Mouse (Mus musculus) heart, adult 9 months (tissue): ENCODE results near the gene Keap1.
A peak's percentile ranks its signal among the peaks of the same experiment; 100 is the strongest.
"Not testable (repeated sequence)": the region's sequence is repeated elsewhere in the genome, so short reads cannot be mapped to it uniquely, and the experiment has no call there.

ENCODE experiments used
- DNase-seq, 2 experiments: peaks; one replicate each; pipeline ENCODE4 v3.0.0; 2022; ENCODE audit warnings: low spot score in 2 of 2

The Keap1 gene

GRCm38 (mm10) chr9:21233366-21233765, 5.8 kb downstream of the Keap1 start:
- no peak for DNase-seq

GRCm38 (mm10) chr9:21232867-21233266, 6.3 kb downstream of the Keap1 start:
- DNase-seq, result no peak

GRCm38 (mm10) chr9:21231551-21231950, 7.6 kb downstream of the Keap1 start:
- DNase-seq, result no peak

GRCm38 (mm10) chr9:21227342-21227741, 11.8 kb downstream of the Keap1 start:
- no peak for DNase-seq

GRCm38 (mm10) chr9:21225415-21225758, 13.8 kb downstream of the Keap1 start:
- no peak for DNase-seq

- DNase-seq, result no peak
These were observed 14.4 kb downstream of the Keap1 start for GRCm38 (mm10) chr9:21224576-21225414.

- DNase-seq, result no peak
These were observed 15.3 kb downstream of the Keap1 start for GRCm38 (mm10) chr9:21223906-21224305.

- not testable (repeated sequence) for DNase-seq
These were observed 15.7 kb downstream of the Keap1 start for GRCm38 (mm10) chr9:21223490-21223889.

GRCm38 (mm10) chr9:21221383-21221929, 17.7 kb downstream of the Keap1 start:
- DNase-seq, result peak in 1 of 2 experiments; percentile 51

GRCm38 (mm10) chr9:21220490-21221382, 18.4 kb downstream of the Keap1 start:
- peak; percentile 92 for DNase-seq

GRCm38 (mm10) chr9:21219820-21220219, 19.3 kb downstream of the Keap1 start:
- DNase-seq, result no peak

- no peak for DNase-seq
These were observed 22.9 kb downstream of the Keap1 start for GRCm38 (mm10) chr9:21216050-21216841.

- DNase-seq, result no peak
These were observed 25.5 kb downstream of the Keap1 start for GRCm38 (mm10) chr9:21213617-21214190.

- DNase-seq, result no peak
These were observed 27.5 kb downstream of the Keap1 start for GRCm38 (mm10) chr9:21211624-21212023.

GRCm38 (mm10) chr9:21210821-21211220, 28.3 kb downstream of the Keap1 start:
- no peak for DNase-seq

- DNase-seq, result no peak
These were observed 30.5 kb downstream of the Keap1 start for GRCm38 (mm10) chr9:21208626-21209025.

GRCm38 (mm10) chr9:21206848-21207247, 32.3 kb downstream of the Keap1 start:
- DNase-seq, result no peak

- no peak for DNase-seq
These were observed 34.5 kb downstream of the Keap1 start for GRCm38 (mm10) chr9:21204528-21205272.

- DNase-seq, result no peak
These were observed 35.0 kb downstream of the Keap1 start for GRCm38 (mm10) chr9:21204156-21204527.

- no peak for DNase-seq
These were observed 40.2 kb downstream of the Keap1 start for GRCm38 (mm10) chr9:21198960-21199359.

- DNase-seq, result no peak
These were observed 41.2 kb downstream of the Keap1 start for GRCm38 (mm10) chr9:21197981-21198380.
